Mouse (Mus musculus): ENCODE results near the gene Pus3.
"Not testable (repeated sequence)": the region's sequence is repeated elsewhere in the genome, so short reads cannot be mapped to it uniquely, and the experiment has no call there.

The Pus3 gene

GRCm38 (mm10) chr9:35545704-35546103 lies 12.7 kb upstream of the Pus3 start:
- no peak for DNase-seq (ENCODE audit: low spot score)

GRCm38 (mm10) chr9:35546745-35547144 lies 11.7 kb upstream of the Pus3 start:
- DNase-seq (ENCODE audit: low spot score), result no peak

- no peak for DNase-seq (ENCODE audit: low spot score)
Observed at GRCm38 (mm10) chr9:35548455-35548854, 9.9 kb upstream of the Pus3 start.

GRCm38 (mm10) chr9:35556494-35557102 lies 1.8 kb upstream of the Pus3 start:
- DNase-seq (ENCODE audit: low spot score), result no peak

- DNase-seq (ENCODE audit: low spot score), result peak; percentile 84
Observed at GRCm38 (mm10) chr9:35559009-35559890, 855 bp downstream of the Pus3 start.

GRCm38 (mm10) chr9:35561076-35561475 lies 2.7 kb downstream of the Pus3 start:
- no peak for DNase-seq (ENCODE audit: low spot score)

- DNase-seq (ENCODE audit: low spot score), result no peak
Observed at GRCm38 (mm10) chr9:35561583-35561982, 3.2 kb downstream of the Pus3 start.

GRCm38 (mm10) chr9:35564536-35565240 lies 6.3 kb downstream of the Pus3 start:
- no peak for DNase-seq (ENCODE audit: low spot score)

GRCm38 (mm10) chr9:35567995-35568394 lies 9.6 kb downstream of the Pus3 start:
- DNase-seq (ENCODE audit: low spot score), result no peak

- DNase-seq (ENCODE audit: low spot score), result peak; percentile 97
Observed at GRCm38 (mm10) chr9:35569571-35570534, 11.5 kb downstream of the Pus3 start, which contains the start of the genes Pate2 and Hyls1. Gene Pate2 (plus strand): TSS chr9:35570284. Gene Hyls1 (minus strand): TSS chr9:35570398.

GRCm38 (mm10) chr9:35570663-35571062 lies 12.3 kb downstream of the Pus3 start:
- no peak for DNase-seq (ENCODE audit: low spot score)

- DNase-seq (ENCODE audit: low spot score), result no peak
Observed at GRCm38 (mm10) chr9:35574416-35574815, 16.0 kb downstream of the Pus3 start.

- no peak for DNase-seq (ENCODE audit: low spot score)
Observed at GRCm38 (mm10) chr9:35587674-35588073, 29.3 kb downstream of the Pus3 start.

- peak; percentile 63 for DNase-seq (ENCODE audit: low spot score)
Observed at GRCm38 (mm10) chr9:35592903-35593302, 34.5 kb downstream of the Pus3 start.

- DNase-seq (ENCODE audit: low spot score), result no peak
Observed at GRCm38 (mm10) chr9:35607647-35608405, 49.4 kb downstream of the Pus3 start.

- DNase-seq (ENCODE audit: low spot score), result no peak
Observed at GRCm38 (mm10) chr9:35611841-35612240, 53.4 kb downstream of the Pus3 start, which contains the start of gene Pate4. Gene Pate4 (minus strand): TSS chr9:35611941.

GRCm38 (mm10) chr9:35614005-35614404 lies 55.6 kb downstream of the Pus3 start:
- DNase-seq (ENCODE audit: low spot score), result peak; percentile 43

- DNase-seq (ENCODE audit: low spot score), result not testable (repeated sequence)
Observed at GRCm38 (mm10) chr9:35616784-35617183, 58.4 kb downstream of the Pus3 start.

Data from adipocyte (in vitro differentiated cells).